Mouse (Mus musculus) limb, embryonic 12.5 days (tissue): ENCODE results near the gene Pkn1. TPM values are rescaled to one million over a fixed set of nuclear protein-coding genes. Genes with fewer than 3 reads are reported as not detected.

Experiments used
- ATAC-seq: fragments of 200-750 bp; cut with Nextera tagmentation; 2 replicates; pipeline ENCODE4 v1.8.0; 2017; ENCODE audit warnings: low read depth, moderate TSS enrichment; ENCODE audit not compliant: insufficient number of reproducible peaks, insufficient read depth, low FRiP score, low TSS enrichment
- H3K27ac ChIP-seq: fragments of 300-500 bp; sonication (generic); 2 replicates; pipeline ENCODE4 v1.5.1; 2016; ENCODE audit warnings: mild to moderate bottlenecking, moderate library complexity
- H3K27me3 ChIP-seq: fragments of 300-500 bp; sonication (generic); 2 replicates; pipeline ENCODE4 v1.6.1; 2016; ENCODE audit warnings: mild to moderate bottlenecking, moderate library complexity
- H3K36me3 ChIP-seq: fragments of 300-500 bp; sonication (generic); 2 replicates; pipeline ENCODE4 v1.6.1; 2016; ENCODE audit warnings: mild to moderate bottlenecking, moderate library complexity
- H3K4me1 ChIP-seq: fragments of 300-500 bp; sonication (generic); replicated peaks from 2 replicates; pipeline ENCODE4 v1.6.1; 2016
- H3K4me2 ChIP-seq: fragments of 300-500 bp; sonication (generic); 2 replicates; pipeline ENCODE4 v1.6.1; 2016; ENCODE audit warnings: mild to moderate bottlenecking, moderate library complexity
- H3K4me3 ChIP-seq: fragments of 300-500 bp; sonication (generic); replicated peaks from 2 replicates; pipeline ENCODE4 v1.5.1; 2016; ENCODE audit warnings: mild to moderate bottlenecking
- H3K9ac ChIP-seq: fragments of 300-500 bp; sonication (generic); replicated peaks from 2 replicates; pipeline ENCODE4 v1.6.1; 2016; ENCODE audit warnings: mild to moderate bottlenecking, moderate library complexity
- H3K9me3 ChIP-seq: fragments of 300-500 bp; sonication (generic); 2 replicates; pipeline ENCODE4 v1.6.1; 2016; ENCODE audit warnings: mild to moderate bottlenecking, moderate library complexity
- WGBS: fragments of 180-500 bp; shearing (Covaris S2); methylation state at CpG from one replicate; pipeline ENCODE4 v1.1.7; 2016; 5-methylcytosine and 5-hydroxymethylcytosine counted together
- polyA plus RNA-seq: library from polyadenylated mRNA; unstranded; fragments of >200 nt; fragmentation: Nextera tagmentation; extraction: Ambion mirVana; gene quantifications from 2 replicates; pipeline ENCODE4 v1.2.1, GENCODE M21; 2016

The Pkn1 gene
- polyA plus RNA-seq, 1 experiment from 2014 or later: 36.8 TPM

DNA sequence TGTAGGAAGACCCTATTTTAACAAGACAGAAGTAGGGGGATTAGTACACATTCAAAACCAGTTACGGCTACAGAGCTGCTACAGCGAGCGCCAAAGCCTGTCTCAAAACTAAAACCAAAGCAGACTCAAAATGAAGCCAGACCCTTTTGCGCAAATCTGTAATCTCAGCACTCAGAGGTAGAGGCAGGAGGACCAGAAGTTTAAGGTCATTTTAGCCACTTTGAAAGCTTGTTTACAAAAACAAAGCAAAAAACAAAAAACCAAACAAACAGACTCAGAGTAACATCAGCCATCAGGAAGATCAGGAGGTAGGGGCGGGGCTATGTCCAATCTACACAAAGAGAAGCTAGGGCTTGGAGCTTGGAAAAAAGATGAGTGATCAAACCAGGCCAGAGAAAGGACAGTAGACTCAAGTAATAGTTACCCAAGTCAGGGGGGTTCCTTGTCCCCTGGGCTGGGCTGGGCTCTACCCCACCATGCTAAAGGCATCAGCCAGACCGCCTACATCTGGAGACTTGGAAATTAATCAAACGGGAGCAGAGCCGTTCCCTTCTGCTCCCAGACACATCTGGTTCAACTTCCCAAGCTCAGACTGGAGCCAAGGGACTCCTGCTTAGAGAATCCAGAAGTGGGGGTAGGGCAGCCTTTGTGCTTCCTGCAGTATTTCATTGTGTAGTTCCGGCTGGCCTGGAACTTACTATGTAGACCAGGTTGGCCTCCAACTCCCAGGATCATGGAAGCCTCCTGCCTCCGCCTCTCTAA is 40.2 kb upstream of the Pkn1 start:
- peaks cover 35% of the 10 kb centered on the region for H3K4me1 ChIP-seq
- ATAC-seq: peak; percentile 39; the same call in 1 of the 2 replicates
- H3K9me3 ChIP-seq: peaks cover 3% of the 10 kb centered on the region; the same call in 1 of the 2 replicates
- no peak overlapping the region for H3K9ac ChIP-seq
- peak overlapping the region; percentile 86 for H3K27ac ChIP-seq
- H3K36me3 ChIP-seq: no peaks in the 10 kb centered on the region
- WGBS: 46% methylated on average over 10 of the region's 10 CpGs
- peak overlapping the region; percentile 3; the same call in 1 of the 2 replicates for H3K4me3 ChIP-seq
- H3K27me3 ChIP-seq: peaks cover 6% of the 10 kb centered on the region; the same call in 1 of the 2 replicates
- H3K4me2 ChIP-seq: peak overlapping the region; percentile 93

DNA sequence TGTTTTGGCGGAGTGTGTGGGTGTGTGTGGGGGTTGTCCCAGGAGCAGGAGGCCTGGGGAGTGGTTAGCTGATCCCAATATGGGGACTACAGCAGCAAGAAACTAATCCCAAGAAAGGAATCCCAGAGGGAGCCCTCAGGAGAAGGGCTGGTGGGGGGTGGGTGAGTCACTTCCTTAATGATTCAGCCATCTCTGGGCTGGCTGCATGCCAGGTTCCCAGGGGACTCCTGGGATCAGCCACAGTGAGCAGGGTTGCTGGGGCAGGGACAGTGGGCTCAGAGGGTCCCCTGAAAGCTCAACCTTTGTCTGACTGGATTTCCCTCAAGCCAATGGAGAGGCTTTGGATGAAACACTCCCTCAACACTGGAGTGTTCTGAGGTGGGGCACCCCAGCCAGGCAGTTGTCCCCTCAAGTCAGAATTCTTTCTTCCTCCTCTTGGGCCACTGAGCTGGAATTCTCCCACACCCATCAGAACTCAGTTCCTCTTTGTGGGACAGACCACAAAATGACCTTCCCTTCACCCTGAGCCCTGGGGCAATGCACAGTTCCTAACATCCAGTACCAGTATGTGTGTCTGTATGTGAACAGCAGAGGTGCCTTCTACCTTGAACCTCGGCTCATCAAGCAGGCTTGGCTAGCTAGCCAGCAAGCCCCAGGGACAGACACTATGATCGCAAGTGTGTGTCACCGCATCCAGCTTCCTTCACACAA is 39.0 kb upstream of the Pkn1 start:
- no peaks in the 10 kb centered on the region for H3K36me3 ChIP-seq
- H3K27ac ChIP-seq: peak overlapping the region; percentile 86
- WGBS: 78% methylated on average over 4 of the region's 4 CpGs
- 0 out of 2 replicates have a peak overlapping the region, but pooled peaks have one; percentile 93 for H3K4me2 ChIP-seq
- no peak overlapping the region for H3K9ac ChIP-seq
- H3K4me3 ChIP-seq: no peak overlapping the region
- H3K4me1 ChIP-seq: peaks cover 35% of the 10 kb centered on the region
- peaks cover 6% of the 10 kb centered on the region; the same call in 1 of the 2 replicates for H3K27me3 ChIP-seq
- ATAC-seq: no peak
- H3K9me3 ChIP-seq: peaks cover 3% of the 10 kb centered on the region; the same call in 1 of the 2 replicates

DNA sequence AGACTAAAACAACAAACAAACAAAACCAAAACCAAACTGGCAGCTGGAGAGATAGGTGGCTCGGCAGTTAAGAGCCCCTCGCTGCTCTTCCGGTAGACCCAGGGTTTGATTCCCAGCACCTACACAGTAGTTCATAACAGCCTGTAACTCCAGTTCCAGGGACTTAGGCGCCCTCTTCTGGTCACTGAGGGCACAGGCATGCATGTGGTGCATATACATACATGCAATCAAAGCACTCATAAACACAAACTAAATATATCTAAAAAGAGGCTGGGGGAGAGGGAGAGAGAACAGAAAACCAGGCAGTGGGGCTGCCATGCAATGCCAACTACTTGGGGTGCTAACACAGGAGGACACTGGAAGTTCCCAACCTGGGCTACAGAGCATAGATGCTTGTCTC is 38.4 kb upstream of the Pkn1 start:
- WGBS: 86% methylated on average over 4 of the region's 4 CpGs
- peaks cover 35% of the 10 kb centered on the region for H3K4me1 ChIP-seq
- H3K9ac ChIP-seq: no peak overlapping the region
- peaks cover 3% of the 10 kb centered on the region; the same call in 1 of the 2 replicates for H3K9me3 ChIP-seq
- no peak overlapping the region for H3K4me2 ChIP-seq
- H3K36me3 ChIP-seq: no peaks in the 10 kb centered on the region
- no peak for ATAC-seq
- H3K27ac ChIP-seq: peak overlapping the region; percentile 86; the same call in 1 of the 2 replicates
- H3K4me3 ChIP-seq: no peak overlapping the region
- H3K27me3 ChIP-seq: peaks cover 6% of the 10 kb centered on the region; the same call in 1 of the 2 replicates

DNA sequence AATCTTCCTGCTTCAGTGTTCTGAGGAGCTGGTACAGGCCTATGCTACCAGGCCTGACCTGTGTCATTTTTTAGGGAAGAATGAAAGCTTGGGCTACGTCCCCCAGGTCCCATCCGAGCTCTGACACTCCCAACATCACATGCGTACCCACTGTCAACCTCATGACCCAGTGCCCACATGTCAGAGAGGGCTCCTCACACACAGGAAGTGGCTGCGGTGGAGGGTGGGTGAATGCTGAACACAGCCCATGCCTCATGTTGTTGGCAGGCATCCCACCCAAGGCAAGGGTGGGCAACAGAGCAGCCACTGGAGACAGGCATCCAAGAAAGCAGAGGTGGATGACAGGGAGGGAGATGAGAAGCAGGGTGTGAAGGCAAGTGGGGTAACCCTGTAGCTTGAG is 37.7 kb upstream of the Pkn1 start:
- no peak overlapping the region for H3K9ac ChIP-seq
- peaks cover 3% of the 10 kb centered on the region; the same call in 1 of the 2 replicates for H3K9me3 ChIP-seq
- no peak overlapping the region for H3K4me3 ChIP-seq
- H3K27ac ChIP-seq: no peak overlapping the region
- H3K36me3 ChIP-seq: peaks cover 6% of the 10 kb centered on the region; the same call in 1 of the 2 replicates
- H3K27me3 ChIP-seq: peaks cover 5% of the 10 kb centered on the region; the same call in 1 of the 2 replicates
- peaks cover 35% of the 10 kb centered on the region for H3K4me1 ChIP-seq
- H3K4me2 ChIP-seq: no peak overlapping the region
- ATAC-seq: no peak
- WGBS: 93% methylated on average over 4 of the region's 4 CpGs

DNA sequence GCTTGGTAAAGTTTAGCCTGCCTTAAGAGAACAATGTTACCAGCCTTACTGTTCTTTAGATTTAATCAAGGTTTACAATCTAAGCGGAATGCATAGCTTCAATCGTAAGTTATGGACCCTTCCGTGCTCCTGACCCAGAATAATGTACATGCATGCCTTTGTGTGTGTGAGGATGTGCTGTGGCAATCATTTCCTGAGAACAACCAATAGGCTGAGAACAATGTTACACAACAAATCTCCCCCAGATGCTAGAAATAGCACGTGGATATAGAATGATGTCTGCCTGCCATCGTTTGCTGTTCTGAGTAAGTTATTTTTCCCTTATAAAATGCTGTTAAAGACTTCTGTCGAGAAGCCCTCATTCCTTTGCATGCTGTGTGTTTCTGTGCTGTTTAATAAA is 33.9 kb upstream of the Pkn1 start:
- no peak overlapping the region for H3K27ac ChIP-seq
- 85% methylated on average over 6 of the region's 6 CpGs for WGBS
- no peak for ATAC-seq
- H3K4me2 ChIP-seq: no peak overlapping the region
- no peaks in the 10 kb centered on the region for H3K27me3 ChIP-seq
- no peak overlapping the region for H3K9ac ChIP-seq
- peaks cover 33% of the 10 kb centered on the region for H3K36me3 ChIP-seq
- H3K4me1 ChIP-seq: peaks cover 8% of the 10 kb centered on the region
- H3K9me3 ChIP-seq: peaks cover 3% of the 10 kb centered on the region; the same call in 1 of the 2 replicates
- no peak overlapping the region for H3K4me3 ChIP-seq

DNA sequence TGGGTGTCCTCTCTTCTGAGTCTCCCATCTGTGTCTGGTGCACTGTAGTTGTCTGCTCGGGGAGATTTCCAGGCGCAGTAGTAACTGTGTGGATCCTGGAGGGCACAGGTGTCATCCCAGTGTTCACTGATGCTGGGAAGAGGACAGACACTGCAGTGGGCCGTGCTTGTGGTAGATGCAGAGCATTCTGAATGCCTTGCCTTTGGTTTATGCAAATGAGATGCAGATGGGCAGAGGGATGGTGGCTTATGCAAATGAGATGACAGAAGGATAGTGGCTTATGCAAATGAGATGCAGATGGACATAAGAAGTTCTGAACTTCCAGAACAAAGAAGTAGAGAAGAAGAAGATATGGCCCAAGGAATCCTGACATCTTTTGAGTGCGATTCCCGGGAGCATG is 32.9 kb upstream of the Pkn1 start:
- Histone ChIP-seq H3K36me3 (peaks cover 37% of the 10 kb centered on the region), H3K9me3 (no peaks in the 10 kb centered on the region), H3K4me3 (no peak overlapping the region), H3K9ac (no peak overlapping the region), H3K4me2 (no peak overlapping the region), H3K4me1 (0 out of 2 replicates have a peak, but pooled peaks cover 3% of the 10 kb centered on the region), H3K27me3 (no peaks in the 10 kb centered on the region), H3K27ac (no peak overlapping the region)
- WGBS: 73% methylated on average over 5 of the region's 5 CpGs
- no peak for ATAC-seq

DNA sequence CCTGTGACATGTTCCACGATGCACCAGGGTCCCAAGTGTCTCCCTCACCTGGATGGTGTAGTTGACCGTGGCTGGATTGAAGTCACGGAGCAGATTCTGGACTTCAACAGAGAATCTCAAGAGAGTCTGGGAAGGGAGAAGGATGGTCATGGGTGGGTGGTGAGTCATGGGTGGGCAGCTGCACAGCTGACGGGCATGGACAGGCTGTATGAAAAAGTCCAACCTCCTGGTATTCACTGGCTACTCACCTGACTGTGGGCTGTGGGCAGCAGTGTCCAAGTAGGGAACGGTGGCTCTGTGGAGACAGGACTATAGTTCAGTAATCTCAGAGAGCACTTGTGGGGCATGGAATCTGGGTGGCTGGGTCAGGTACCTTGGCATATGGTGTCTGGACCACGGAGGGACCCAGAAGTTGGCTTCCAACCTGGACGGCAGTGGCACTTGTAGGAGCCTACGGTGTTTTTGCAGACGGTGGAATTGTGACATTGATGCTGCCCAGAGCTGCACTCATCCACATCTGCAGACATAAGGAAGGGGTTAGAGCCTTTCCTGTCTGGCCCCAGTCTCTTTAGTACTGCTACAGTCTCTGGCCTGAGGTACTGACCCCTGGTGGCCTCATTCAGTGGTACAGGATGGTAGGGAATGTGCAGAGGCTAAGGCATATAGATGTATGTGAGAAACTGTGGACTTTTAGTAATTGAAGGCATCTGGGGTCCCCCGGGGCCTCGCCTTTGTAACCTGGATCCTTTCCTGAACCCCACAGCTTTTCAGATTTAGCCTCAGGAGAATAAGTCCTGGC is 30.2 kb upstream of the Pkn1 start:
- Histone ChIP-seq H3K9me3 (no peaks in the 10 kb centered on the region), H3K27ac (no peak overlapping the region), H3K27me3 (no peaks in the 10 kb centered on the region), H3K36me3 (peaks cover 60% of the 10 kb centered on the region), H3K9ac (no peak overlapping the region), H3K4me1 (0 out of 2 replicates have a peak, but pooled peaks cover 3% of the 10 kb centered on the region), H3K4me3 (no peak overlapping the region), H3K4me2 (no peak overlapping the region)
- ATAC-seq: no peak
- 66% methylated on average over 11 of the region's 11 CpGs for WGBS

DNA sequence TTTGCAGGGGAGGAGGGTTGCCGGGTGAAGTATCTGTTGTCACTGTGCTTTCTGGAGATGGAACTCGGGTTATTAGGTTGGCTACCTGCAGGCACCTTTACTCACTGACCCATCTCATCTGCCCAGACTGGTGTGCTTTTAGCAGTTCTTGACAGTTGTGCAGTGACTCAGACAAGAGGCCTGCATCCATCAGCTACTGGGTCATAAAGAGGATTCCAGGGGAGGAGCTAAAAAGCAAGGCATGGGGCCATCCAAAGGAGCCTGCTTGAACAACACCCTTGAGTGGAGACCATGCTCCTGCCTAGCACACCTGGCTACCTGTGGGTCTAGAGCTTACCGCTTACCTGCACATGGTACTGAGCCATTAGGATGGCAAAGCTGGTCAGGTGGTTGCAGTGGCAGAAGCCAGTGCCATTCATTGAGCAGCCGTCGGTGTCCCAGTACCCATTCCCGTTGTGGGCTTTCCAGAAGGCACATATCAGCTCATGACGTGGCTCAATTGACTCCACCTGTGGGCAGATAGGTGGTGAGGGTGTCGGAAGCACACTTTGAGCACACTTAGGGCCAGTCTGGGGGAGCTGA is 26.6 kb upstream of the Pkn1 start:
- 91% methylated on average over 8 of the region's 8 CpGs for WGBS
- Histone ChIP-seq H3K36me3 (peaks cover 80% of the 10 kb centered on the region), H3K4me3 (no peak overlapping the region), H3K27me3 (no peaks in the 10 kb centered on the region), H3K9me3 (no peaks in the 10 kb centered on the region), H3K4me2 (no peak overlapping the region), H3K27ac (no peak overlapping the region), H3K4me1 (0 out of 2 replicates have a peak, but pooled peaks cover 3% of the 10 kb centered on the region), H3K9ac (no peak overlapping the region)
- ATAC-seq: no peak

DNA sequence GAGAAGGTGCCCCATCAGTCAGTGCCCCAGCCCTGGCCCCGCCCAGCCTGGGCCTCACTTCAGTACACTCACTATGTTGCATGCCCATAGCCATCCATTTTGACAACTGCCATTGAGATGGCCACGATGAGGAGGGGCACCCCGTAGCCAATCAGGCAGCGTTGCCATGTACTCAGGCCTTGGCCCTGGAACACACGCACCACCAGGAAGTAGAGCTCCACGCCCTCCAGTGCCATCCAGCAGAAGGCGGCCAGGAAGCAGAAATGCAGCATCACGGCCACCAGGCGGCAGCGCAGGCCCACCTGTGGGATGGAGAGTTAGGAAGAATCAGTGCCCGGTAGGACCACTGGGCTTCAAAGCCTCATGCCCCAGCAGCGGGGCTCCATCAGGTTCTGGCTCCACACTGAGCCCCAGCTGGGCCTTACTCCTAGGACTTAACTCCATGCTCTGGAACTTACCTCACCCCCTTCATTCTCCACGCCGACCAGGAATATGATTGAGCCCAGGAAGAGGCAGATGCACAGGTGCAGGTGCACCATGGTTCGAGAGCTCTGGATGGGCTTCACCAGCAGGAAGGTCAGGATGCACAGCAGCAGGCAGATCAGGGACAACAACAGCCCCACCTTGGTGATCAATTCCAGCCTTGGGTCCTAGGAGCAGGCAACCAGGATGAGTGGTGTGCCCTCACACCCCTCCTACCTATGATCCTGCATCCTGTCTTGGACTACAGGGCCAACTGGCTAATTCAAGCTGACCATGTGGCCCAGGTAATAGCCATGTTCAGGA is 25.9 kb upstream of the Pkn1 start:
- Histone ChIP-seq H3K4me2 (no peak overlapping the region), H3K4me1 (0 out of 2 replicates have a peak, but pooled peaks cover 3% of the 10 kb centered on the region), H3K36me3 (peaks cover 83% of the 10 kb centered on the region), H3K27me3 (no peaks in the 10 kb centered on the region), H3K27ac (no peak overlapping the region), H3K9ac (no peak overlapping the region), H3K9me3 (no peaks in the 10 kb centered on the region), H3K4me3 (no peak overlapping the region)
- ATAC-seq: 0 out of 2 replicates have a peak, but pooled peaks have one; percentile 52
- WGBS: 50% methylated on average over 15 of the region's 15 CpGs
